Mouse (Mus musculus) MEL (cell line): ENCODE data around the gene Znhit1. TPM values are rescaled to one million over a fixed set of nuclear protein-coding genes. Genes with fewer than 3 reads are reported as not detected.
A peak's percentile ranks its signal among the peaks of the same experiment; 100 is the strongest.

Experiments
- DNase-seq: peaks from one replicate; pipeline ENCODE4 v3.0.0; 2011; ENCODE audit warnings: low read depth, low spot score
- H3K27ac ChIP-seq: 2 replicates; pipeline ENCODE4 v1.5.1; 2012; ENCODE audit warnings: low read depth, mild to moderate bottlenecking, control low read depth, low read length, moderate library complexity; ENCODE audit not compliant: control insufficient read depth
- H3K27me3 ChIP-seq, 2 experiments: fragments of 150-350 bp in 1 of 2; sonication (generic) in 1 of 2; 2 replicates each; pipeline ENCODE4 v1.6.1; 2012; ENCODE audit warnings: low read length in 2 of 2, mild to moderate bottlenecking in 2 of 2, improper control_type of control experiment in 1 of 2, moderate library complexity in 1 of 2; ENCODE audit not compliant: insufficient read depth in 2 of 2, control insufficient read depth in 1 of 2
- H3K36me3 ChIP-seq, 2 experiments: 2 replicates each; pipeline ENCODE4 v1.6.1; 2012 to 2014; ENCODE audit warnings: low read length in 2 of 2, improper control_type of control experiment in 1 of 2, inconsistent platforms in 1 of 2, mild to moderate bottlenecking in 1 of 2; ENCODE audit not compliant: insufficient read depth in 2 of 2, control insufficient read depth in 1 of 2
- H3K4me1 ChIP-seq, 2 experiments: fragments of 150-350 bp in 1 of 2; sonication (generic) in 1 of 2; 2 replicates each; pipeline ENCODE4 v1.6.1; 2012; ENCODE audit warnings: low read length in 2 of 2, improper control_type of control experiment in 1 of 2, mild to moderate bottlenecking in 1 of 2; ENCODE audit not compliant: insufficient read depth in 2 of 2, control insufficient read depth in 1 of 2
- H3K4me3 ChIP-seq, 2 experiments: fragments of 150-350 bp in 1 of 2; sonication (generic) in 1 of 2; 2 replicates each; pipeline ENCODE4 v1.5.1; 2012; ENCODE audit warnings: low read depth in 2 of 2, low read length in 2 of 2, mild to moderate bottlenecking in 2 of 2, moderate library complexity in 2 of 2, control low read depth in 1 of 2, improper control_type of control experiment in 1 of 2; ENCODE audit not compliant: control insufficient read depth in 1 of 2, insufficient read depth in 1 of 2
- H3K79me2 ChIP-seq: 2 replicates; pipeline ENCODE4 v1.6.1; 2012; ENCODE audit warnings: mild to moderate bottlenecking, low read length, moderate library complexity; ENCODE audit not compliant: control insufficient read depth, poor library complexity, insufficient read depth
- H3K9ac ChIP-seq: 2 replicates; pipeline ENCODE4 v1.6.1; 2012; ENCODE audit warnings: low read depth, mild to moderate bottlenecking, control low read depth, low read length, moderate library complexity; ENCODE audit not compliant: control insufficient read depth, poor library complexity, severe bottlenecking
- H3K9me3 ChIP-seq: fragments of 150-350 bp; sonication (generic); replicated peaks from 2 replicates; pipeline ENCODE4 v1.6.1; 2012; ENCODE audit warnings: mild to moderate bottlenecking, low read length, improper control_type of control experiment, moderate library complexity; ENCODE audit not compliant: insufficient read depth
- CTCF ChIP-seq, 3 experiments: IDR thresholded peaks in 2 of 3; conservative IDR thresholded peaks in 1 of 3; 2 replicates each; pipeline ENCODE4 v1.5.1; 2011 to 2012; ENCODE audit warnings: low read length in 3 of 3, low read depth in 2 of 3, mild to moderate bottlenecking in 2 of 3, improper control_type of control experiment in 1 of 3, inconsistent platforms in 1 of 3, mixed read lengths in 1 of 3, moderate library complexity in 1 of 3; ENCODE audit not compliant: control insufficient read depth in 1 of 3, insufficient read depth in 1 of 3, poor library complexity in 1 of 3, severe bottlenecking in 1 of 3
- ELF1 ChIP-seq: IDR thresholded peaks from 2 replicates; pipeline ENCODE4 v1.6.1; 2014; ENCODE audit warnings: low read depth, mild to moderate bottlenecking, inconsistent platforms, low read length, improper control_type of control experiment, moderate library complexity
- EP300 ChIP-seq, 2 experiments: IDR thresholded peaks; 2 replicates each; pipeline ENCODE4 v1.6.1; 2011; ENCODE audit warnings: improper control_type of control experiment in 2 of 2, low read length in 2 of 2, low read depth in 1 of 2, mild to moderate bottlenecking in 1 of 2
- ETS1 ChIP-seq: IDR thresholded peaks from 2 replicates; pipeline ENCODE4 v1.6.1; 2012; ENCODE audit warnings: low read depth, mild to moderate bottlenecking, inconsistent platforms, low read length, improper control_type of control experiment, moderate library complexity
- GATA1 ChIP-seq: IDR thresholded peaks from 2 replicates; pipeline ENCODE4 v1.6.1; 2011; ENCODE audit warnings: low read depth, low read length, improper control_type of control experiment
- HCFC1 ChIP-seq: IDR thresholded peaks from 2 replicates; pipeline ENCODE4 v1.6.1; 2012; ENCODE audit warnings: low read depth, mild to moderate bottlenecking, inconsistent platforms, low read length, improper control_type of control experiment, moderate library complexity
- KAT2A ChIP-seq: conservative IDR thresholded peaks from 2 replicates; pipeline ENCODE4 v1.6.1; 2012; ENCODE audit warnings: low read depth, low read length, improper control_type of control experiment, inconsistent platforms
- MEF2A ChIP-seq: IDR thresholded peaks from 2 replicates; pipeline ENCODE4 v1.6.1; 2014; ENCODE audit warnings: low read depth, mild to moderate bottlenecking, inconsistent platforms, low read length, improper control_type of control experiment; ENCODE audit not compliant: poor library complexity, insufficient replicate concordance, severe bottlenecking; ENCODE audit errors: extremely low read depth
- MXI1 ChIP-seq: IDR thresholded peaks from 2 replicates; pipeline ENCODE4 v1.6.1; 2011; ENCODE audit warnings: mild to moderate bottlenecking, low read depth, low read length, improper control_type of control experiment
- NELFE ChIP-seq: IDR thresholded peaks from 2 replicates; pipeline ENCODE4 v1.6.1; 2011; ENCODE audit warnings: low read depth, low read length, improper control_type of control experiment
- NRF1 ChIP-seq: IDR thresholded peaks from 2 replicates; pipeline ENCODE4 v1.6.1; 2014; ENCODE audit warnings: low read depth, mild to moderate bottlenecking, inconsistent platforms, low read length, improper control_type of control experiment, moderate library complexity; ENCODE audit not compliant: poor library complexity, insufficient read depth, severe bottlenecking
- POLR2A ChIP-seq, 2 experiments: IDR thresholded peaks; 2 replicates each; pipeline ENCODE4 v1.6.1; 2011 to 2012; ENCODE audit warnings: low read length in 2 of 2, mild to moderate bottlenecking in 2 of 2, control low read depth in 1 of 2, improper control_type of control experiment in 1 of 2, low read depth in 1 of 2, moderate library complexity in 1 of 2; ENCODE audit not compliant: control insufficient read depth in 1 of 2, insufficient read depth in 1 of 2, poor library complexity in 1 of 2
- RAD21 ChIP-seq: IDR thresholded peaks from 2 replicates; pipeline ENCODE4 v1.6.1; 2011; ENCODE audit warnings: mild to moderate bottlenecking, low read depth, low read length, improper control_type of control experiment
- USF1 ChIP-seq: IDR thresholded peaks from 2 replicates; pipeline ENCODE4 v1.6.1; 2014; ENCODE audit warnings: low read depth, mild to moderate bottlenecking, inconsistent platforms, low read length, improper control_type of control experiment, moderate library complexity
- ZMIZ1 ChIP-seq: IDR thresholded peaks from 2 replicates; pipeline ENCODE4 v1.6.1; 2012; ENCODE audit warnings: low read depth, mild to moderate bottlenecking, inconsistent platforms, low read length, improper control_type of control experiment, moderate library complexity
- ZNF384 ChIP-seq: IDR thresholded peaks from 2 replicates; pipeline ENCODE4 v1.6.1; 2012; ENCODE audit warnings: low read depth, mild to moderate bottlenecking, inconsistent platforms, low read length, improper control_type of control experiment
- polyA plus RNA-seq, 2 experiments: library from polyadenylated mRNA; stranded (reverse) in 1 of 2; unstranded in 1 of 2; fragments of >175 nt in 1 of 2; fragments of >200 nt in 1 of 2; gene quantifications; 2 replicates each; pipeline versions ENCODE4 v1.2.1 to v1.2.4; 2012; ENCODE audit warnings: low replicate concordance in 2 of 2, low read depth in 1 of 2; ENCODE audit not compliant: insufficient read length in 2 of 2, insufficient read depth in 1 of 2, missing spikeins in 1 of 2
- total RNA-seq: library from RNA; depleted of rRNA; stranded (reverse); fragments of 300-350 nt; gene quantifications from 2 replicates; pipeline ENCODE4 v1.2.3, GENCODE M21; 2012

Gene Znhit1
- total and polyA plus RNA-seq, 3 experiments = 56.6 to 123 TPM; not detected in 1

DNA sequence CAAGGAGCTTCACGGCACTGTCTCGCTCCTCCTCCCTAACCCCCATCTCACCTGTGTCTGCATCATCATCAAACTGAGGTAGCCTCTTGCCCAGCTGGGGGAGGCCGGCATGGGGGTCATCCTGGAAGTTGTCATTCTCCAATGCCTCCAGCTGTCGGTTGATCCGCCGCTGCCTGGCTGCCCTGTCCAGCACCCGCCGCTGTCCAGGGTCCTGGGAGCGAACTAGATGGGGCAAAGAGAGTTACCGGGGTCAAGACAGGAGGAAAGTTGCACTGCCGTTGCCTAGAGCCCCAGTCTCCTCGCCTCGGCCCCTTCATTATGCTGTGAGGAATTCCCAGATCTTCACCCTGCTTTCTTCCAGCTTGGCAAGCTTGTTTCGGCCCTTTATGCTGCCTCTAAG lies 3.0 kb downstream of the Znhit1 start:
- Histone ChIP-seq H3K9me3 (no peaks in the 10 kb centered on the region), H3K36me3 (peaks cover 0 to 10% of the 10 kb centered on the region in 2 experiments; a peak in 2 of 4 replicates), H3K9ac (no peak overlapping the region), H3K4me3 (no peak overlapping the region), H3K4me1 (peaks cover 0 to 23% of the 10 kb centered on the region in 2 experiments; a peak in 2 of 4 replicates), H3K79me2 (peaks cover 7% of the 10 kb centered on the region; the same call in 1 of the 2 replicates), H3K27ac (no peak overlapping the region), H3K27me3 (no peaks in the 10 kb centered on the region)
- no peak for DNase-seq
- TF ChIP-seq RAD21 (no peak), GATA1 (no peak), USF1 (no peak), KAT2A (no peak), NRF1 (no peak), EP300 (IDR thresholded peaks at IDR 0.05; ENCODE audit: low read depth in 1 of 2, low read length in 2 of 2) (no peak), NELFE (no peak), POLR2A (IDR thresholded peaks at IDR 0.05; ENCODE audit: control insufficient read depth in 1 of 2, insufficient read depth in 1 of 2, low read depth in 1 of 2, low read length in 2 of 2, poor library complexity in 1 of 2) (no peak), MXI1 (no peak)
- TF ChIP-seq, all 39 proteins: peak for 0

DNA sequence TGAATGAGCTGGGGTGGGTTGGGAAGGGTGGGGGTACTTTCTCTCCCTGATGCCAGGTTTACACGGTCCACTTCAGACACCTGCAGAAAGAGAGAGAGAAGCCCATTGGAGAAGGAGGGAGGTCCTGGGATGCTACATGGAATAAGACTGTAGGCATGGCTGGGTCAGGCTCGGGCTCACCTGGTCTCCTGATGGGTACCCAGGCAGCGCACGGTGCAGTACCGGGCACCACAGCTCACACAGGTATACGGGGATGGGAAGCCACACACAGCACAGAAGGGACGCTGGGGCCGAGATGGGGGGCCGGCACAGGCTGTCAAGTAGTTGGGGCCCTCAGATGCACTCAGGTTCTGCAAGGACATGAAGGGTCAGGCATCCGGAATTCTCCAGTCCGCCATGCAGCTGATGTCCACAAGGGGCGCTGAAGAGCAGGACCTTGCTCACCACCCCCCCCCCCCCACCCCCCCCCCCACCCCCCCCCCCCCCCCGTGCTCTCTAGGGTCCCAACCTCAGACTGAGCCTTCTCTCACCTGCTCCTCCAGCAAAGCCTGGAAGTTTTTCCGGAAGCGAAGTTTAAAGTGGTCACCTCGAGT lies 5.4 kb downstream of the Znhit1 start:
- no peaks in the 10 kb centered on the region for H3K9me3 ChIP-seq
- peaks cover 0 to 10% of the 10 kb centered on the region in 2 experiments; a peak in 2 of 4 replicates for H3K36me3 ChIP-seq
- peak; percentile 30 for DNase-seq
- no peaks in the 10 kb centered on the region for H3K27me3 ChIP-seq
- no peak overlapping the region for H3K9ac ChIP-seq
- TF ChIP-seq CTCF (IDR thresholded peaks at IDR 0.05 in 2 of 3, conservative IDR thresholded peaks at IDR 0.05 in 1 of 3; ENCODE audit: control insufficient read depth in 1 of 3, insufficient read depth in 1 of 3, low read depth in 2 of 3, low read length in 3 of 3, poor library complexity in 1 of 3, severe bottlenecking in 1 of 3) (peak; percentile 57 to 75 (median 59)), ZNF384 (no peak)
- H3K27ac ChIP-seq = no peak overlapping the region
- H3K4me1 ChIP-seq = peaks cover 0 to 18% of the 10 kb centered on the region in 2 experiments; a peak in 2 of 4 replicates
- no peak overlapping the region for H3K4me3 ChIP-seq
- H3K79me2 ChIP-seq = peaks cover 4% of the 10 kb centered on the region; the same call in 1 of the 2 replicates

GRCm38 (mm10) chr5:136980974-136981373 lies 6.8 kb downstream of the Znhit1 start:
- H3K9me3 ChIP-seq = no peaks in the 10 kb centered on the region
- peaks cover 0 to 8% of the 10 kb centered on the region in 2 experiments; a peak in 2 of 4 replicates for H3K36me3 ChIP-seq
- H3K27me3 ChIP-seq = no peaks in the 10 kb centered on the region
- H3K79me2 ChIP-seq = no peaks in the 10 kb centered on the region
- H3K27ac ChIP-seq = peak overlapping the region; percentile 61
- H3K9ac ChIP-seq = peak overlapping the region; percentile 21; the same call in 1 of the 2 replicates
- no peak overlapping the region for H3K4me3 ChIP-seq
- DNase-seq = peak; percentile 54
- H3K4me1 ChIP-seq = peaks cover 0 to 16% of the 10 kb centered on the region in 2 experiments; a peak in 2 of 4 replicates
- TF ChIP-seq GATA1 (peak; percentile 64), ETS1 (peak; percentile 53), RAD21 (peak; percentile 25), HCFC1 (no peak), ZMIZ1 (no peak), ELF1 (peak; percentile 37; the same call in 1 of the 2 replicates), CTCF (IDR thresholded peaks at IDR 0.05 in 2 of 3, conservative IDR thresholded peaks at IDR 0.05 in 1 of 3; ENCODE audit: control insufficient read depth in 1 of 3, insufficient read depth in 1 of 3, low read depth in 2 of 3, low read length in 3 of 3, poor library complexity in 1 of 3, severe bottlenecking in 1 of 3) (peak; percentile 48 to 62 (median 52)), ZNF384 (peak; percentile 41; the same call in 1 of the 2 replicates), EP300 (IDR thresholded peaks at IDR 0.05; ENCODE audit: low read depth in 1 of 2, low read length in 2 of 2) (0 out of 4 replicates have a peak, but pooled peaks of 1 of the 2 experiments have one; percentile 16), MEF2A (no peak)
